Mouse (Mus musculus) layer of hippocampus, adult 9-10 months (tissue): ENCODE results near the gene Dtnbp1.

Experiments
- DNase-seq: peaks from one replicate; pipeline ENCODE4 v3.0.0; 2022; ENCODE audit warnings: low spot score

The Dtnbp1 gene

DNA sequence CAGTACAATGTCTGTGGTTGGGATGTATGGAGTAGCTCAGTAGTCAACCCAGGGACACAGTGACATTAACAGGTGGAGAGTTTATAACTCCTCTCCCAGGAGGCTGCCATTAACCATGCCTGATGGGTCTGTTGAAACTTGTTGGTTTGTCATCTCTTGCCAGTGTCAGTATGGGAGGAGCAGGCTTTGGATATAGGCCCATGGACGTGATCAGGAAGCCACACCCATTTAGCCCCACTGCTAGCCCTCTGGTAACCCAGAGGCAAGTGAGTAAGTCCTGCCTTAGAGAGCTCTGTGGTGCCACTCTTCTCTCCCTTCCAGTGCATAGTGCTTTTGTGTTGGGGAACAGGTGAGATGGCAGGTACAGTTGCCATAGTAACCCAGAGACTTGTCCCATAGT is 97.7 kb downstream of the Dtnbp1 start:
- DNase-seq: no peak

DNA sequence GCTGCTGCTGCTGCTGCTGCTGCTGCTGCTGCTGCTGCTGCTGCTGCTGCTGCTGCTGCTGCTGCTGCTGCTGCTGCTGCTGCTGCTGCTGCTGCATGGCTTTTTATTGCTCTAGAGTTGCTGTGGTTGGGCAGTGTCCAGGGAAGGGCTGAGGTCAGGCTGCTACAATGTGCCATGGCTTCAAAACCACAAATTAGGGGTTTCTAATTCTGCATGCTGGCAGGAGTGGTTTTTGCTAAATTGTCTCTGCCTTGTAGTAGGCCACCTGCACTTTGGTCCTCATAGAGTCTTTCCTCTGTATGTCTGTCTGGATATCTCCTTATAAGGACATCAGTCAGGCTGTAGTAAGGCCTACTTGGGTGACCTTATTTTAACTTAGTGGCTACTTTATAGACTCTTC is 98.5 kb downstream of the Dtnbp1 start:
- no peak for DNase-seq

DNA sequence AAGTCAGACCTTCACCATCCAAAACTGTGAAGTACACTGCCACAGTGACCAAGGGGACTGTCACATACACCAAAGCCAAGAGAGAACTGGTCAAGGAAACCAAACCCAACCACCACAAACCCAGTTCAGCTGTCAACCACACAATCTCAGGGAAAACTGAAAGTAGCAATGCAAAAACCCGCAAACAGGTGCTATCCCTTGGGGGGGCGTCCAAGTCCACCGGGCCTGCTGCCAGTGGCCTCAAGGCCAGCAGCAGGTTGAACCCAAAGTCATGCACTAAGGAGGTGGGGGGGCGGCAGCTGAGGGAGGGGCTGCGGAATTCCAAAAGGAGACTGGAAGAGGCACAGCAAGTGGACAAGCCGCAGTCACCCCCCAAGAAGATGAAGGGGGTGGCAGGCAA is 99.6 kb downstream of the Dtnbp1 start:
- DNase-seq: no peak

DNA sequence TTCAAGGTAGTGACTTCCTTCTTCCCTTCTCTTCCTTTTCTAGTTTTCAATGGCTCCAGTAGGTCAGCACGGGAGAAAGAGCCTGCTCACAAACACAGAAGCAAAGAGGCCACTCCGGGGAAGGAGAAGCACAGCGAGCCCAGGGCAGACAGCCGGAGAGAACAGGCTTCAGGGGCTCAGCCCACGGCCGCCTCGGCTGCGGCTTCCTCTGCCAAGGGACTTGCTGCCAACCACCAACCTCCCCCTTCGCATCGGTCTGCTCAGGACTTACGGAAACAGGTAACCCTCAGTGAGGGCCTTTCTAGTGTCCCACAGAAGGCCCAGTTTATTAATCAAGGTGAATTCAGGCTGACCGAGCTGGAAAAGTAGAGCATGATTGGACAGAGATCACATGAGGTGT is 105.7 kb downstream of the Dtnbp1 start:
- no peak for DNase-seq

DNA sequence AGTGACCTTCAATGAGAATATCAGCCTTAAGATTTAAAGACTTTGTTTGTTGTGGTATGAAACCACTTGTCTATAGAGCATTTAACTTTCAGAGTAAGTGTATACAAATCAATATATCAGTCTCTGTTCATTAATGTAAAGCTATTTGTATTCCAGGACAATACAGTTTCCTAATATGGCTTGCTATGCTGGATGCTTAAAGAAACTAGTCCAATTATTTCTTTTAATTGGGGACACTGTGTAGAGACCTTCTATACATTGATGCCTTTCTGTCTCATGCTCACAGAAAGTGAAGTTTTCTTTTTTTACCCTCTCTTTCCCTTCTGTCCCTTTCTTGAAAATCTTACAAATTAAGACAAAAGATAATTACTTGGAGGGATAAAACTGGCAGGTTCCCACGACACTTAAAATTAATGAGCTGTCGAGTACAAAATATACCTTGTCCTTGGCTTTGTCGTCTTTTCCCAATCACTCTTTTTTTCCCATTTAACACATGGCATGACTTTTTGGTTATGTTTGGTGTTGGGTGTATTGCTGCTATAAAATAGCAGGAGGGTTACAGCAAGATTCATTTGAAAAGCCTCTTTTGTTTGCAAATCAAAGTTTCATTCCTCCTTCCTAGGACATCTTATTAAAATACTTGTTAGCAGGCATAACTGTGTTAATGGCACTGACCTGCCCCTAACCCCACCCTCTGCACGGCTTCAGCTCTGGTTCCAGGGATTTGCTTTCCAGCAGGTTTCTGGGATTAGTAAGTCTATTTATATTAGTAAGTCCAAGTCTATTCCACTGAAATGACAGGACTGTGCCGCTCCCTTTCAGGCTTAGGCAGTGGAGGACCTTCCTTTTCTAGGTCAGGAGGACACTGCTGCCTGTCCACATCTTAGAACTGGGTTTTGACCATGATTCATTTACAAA is 109.9 kb downstream of the Dtnbp1 start:
- DNase-seq: no peak

DNA sequence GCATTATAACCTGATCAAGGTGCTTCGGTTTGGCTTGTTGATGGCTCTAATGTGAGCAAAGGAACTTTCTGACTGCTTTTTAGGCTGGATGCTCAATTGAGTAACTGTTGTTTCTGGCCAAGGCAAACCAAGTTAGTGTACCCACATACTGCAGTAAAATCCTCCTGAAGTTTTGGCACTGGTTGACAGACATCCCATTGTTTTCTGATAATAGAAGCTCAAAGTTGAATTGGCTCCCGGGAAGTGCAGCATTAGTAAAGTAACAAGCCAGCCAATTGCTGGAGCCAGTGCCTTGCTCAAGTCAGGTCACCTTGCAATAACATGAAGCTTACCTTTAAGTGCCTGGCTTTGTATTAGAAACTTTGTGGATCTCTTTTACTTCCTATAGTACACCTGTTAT is 111.3 kb downstream of the Dtnbp1 start:
- DNase-seq: no peak

DNA sequence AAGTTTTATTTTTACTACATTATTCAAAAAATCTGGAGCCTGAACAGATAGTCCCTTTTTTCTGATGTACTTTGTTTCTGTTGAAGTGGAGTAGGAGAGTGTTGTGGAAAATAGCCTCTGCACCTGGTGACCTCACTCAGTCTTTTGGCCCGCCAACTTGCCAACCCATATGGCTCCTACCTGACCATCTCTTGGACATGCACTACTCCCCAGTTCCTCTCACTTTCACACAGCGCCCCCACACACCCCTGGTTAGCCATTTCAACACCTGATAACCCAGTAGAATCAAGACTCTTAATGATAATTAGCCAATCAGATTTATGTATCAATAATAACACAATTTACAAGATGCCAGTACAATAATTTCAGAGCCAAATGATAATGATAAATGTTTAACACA is 115.7 kb downstream of the Dtnbp1 start:
- no peak for DNase-seq

DNA sequence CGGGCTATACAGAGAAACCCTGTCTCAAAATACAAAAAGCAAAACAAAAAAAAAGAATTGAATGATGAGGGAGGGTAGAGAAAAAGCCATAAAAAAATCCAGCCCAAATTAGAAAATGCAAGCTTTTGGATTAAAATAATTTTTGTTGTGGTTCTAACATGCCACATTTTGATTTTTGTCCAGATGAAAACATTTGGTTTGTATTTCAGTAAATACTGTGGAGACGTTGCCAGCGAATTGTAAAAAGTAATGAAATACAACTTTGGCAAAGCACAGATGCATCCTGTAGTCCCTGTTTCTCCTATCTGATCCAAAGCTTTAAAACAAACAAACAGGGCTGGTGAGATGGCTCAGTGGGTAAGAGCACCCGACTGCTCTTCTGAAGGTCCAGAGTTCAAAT is 120.9 kb downstream of the Dtnbp1 start:
- DNase-seq: no peak

DNA sequence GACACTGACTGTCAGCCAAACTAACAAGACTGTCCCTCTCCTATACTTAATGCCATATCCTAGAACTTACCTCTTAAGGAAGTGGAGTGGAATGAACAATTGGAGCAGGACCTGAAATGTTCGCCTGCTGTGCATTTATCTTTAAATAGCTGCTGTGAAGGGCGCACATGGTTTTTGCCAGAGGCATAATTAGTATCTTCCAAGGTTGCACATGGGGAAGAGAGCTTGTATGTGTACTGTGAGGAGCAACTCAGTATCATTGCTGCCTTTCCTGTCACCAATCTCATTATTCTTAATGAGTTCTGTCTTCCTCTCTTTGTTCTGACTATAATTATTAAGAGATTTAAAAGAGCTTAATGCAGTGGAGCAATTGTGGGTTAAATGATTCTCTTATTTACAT is 125.1 kb downstream of the Dtnbp1 start:
- DNase-seq: no peak
